Mouse (Mus musculus): ENCODE results near the gene March6.

GRCm38 (mm10) chr15:31576076-31576475 is 45.2 kb upstream of the March6 start:
- no peak for TF ChIP-seq CTCF (IDR thresholded peaks at IDR 0.05; ENCODE audit: low read depth, low read length)
- TF ChIP-seq POLR2A (IDR thresholded peaks at IDR 0.05; ENCODE audit: extremely low read depth, insufficient read depth, low read length) = no peak

All from liver, adult 2 months (tissue).